Mouse (Mus musculus) gastrocnemius, postnatal 10 days (tissue): ENCODE results near the gene Celf2. TPM values are rescaled to one million over a fixed set of nuclear protein-coding genes. Genes with fewer than 3 reads are reported as not detected.

Experiments used
- DNase-seq: peaks from one replicate; pipeline ENCODE4 v3.0.0; 2021; ENCODE audit warnings: mixed read lengths
- total RNA-seq, 2 experiments: library from RNA; stranded (reverse); gene quantifications; 2 replicates each; pipeline ENCODE4 v1.2.3; 2021

Celf2 gene
- total RNA-seq, 2 experiments from 2014 or later, result 73.2 to 82.2 TPM

- DNase-seq, result no peak
These were observed 637.9 kb downstream of the Celf2 start for GRCm38 (mm10) chr2:6871281-6872130.

- no peak for DNase-seq
These were observed 639.2 kb downstream of the Celf2 start for GRCm38 (mm10) chr2:6869956-6870710.

- no peak for DNase-seq
These were observed 642.1 kb downstream of the Celf2 start for GRCm38 (mm10) chr2:6867297-6867696.

GRCm38 (mm10) chr2:6865785-6866184 is 643.6 kb downstream of the Celf2 start:
- no peak for DNase-seq

GRCm38 (mm10) chr2:6850102-6850644 is 659.2 kb downstream of the Celf2 start:
- no peak for DNase-seq

- no peak for DNase-seq
These were observed 660.0 kb downstream of the Celf2 start for GRCm38 (mm10) chr2:6849388-6849787.

- DNase-seq, result no peak
These were observed 679.3 kb downstream of the Celf2 start for GRCm38 (mm10) chr2:6830021-6830420.

- no peak for DNase-seq
These were observed 681.8 kb downstream of the Celf2 start for GRCm38 (mm10) chr2:6827583-6827982.

- DNase-seq, result no peak
These were observed 686.3 kb downstream of the Celf2 start for GRCm38 (mm10) chr2:6823021-6823420.

- no peak for DNase-seq
These were observed 687.8 kb downstream of the Celf2 start for GRCm38 (mm10) chr2:6821593-6821992.

GRCm38 (mm10) chr2:6815281-6815680 is 694.1 kb downstream of the Celf2 start:
- no peak for DNase-seq

- no peak for DNase-seq
These were observed 700.6 kb downstream of the Celf2 start for GRCm38 (mm10) chr2:6808736-6809135.

- no peak for DNase-seq
These were observed 712.6 kb downstream of the Celf2 start for GRCm38 (mm10) chr2:6796754-6797153.

GRCm38 (mm10) chr2:6795995-6796588 is 713.3 kb downstream of the Celf2 start:
- DNase-seq, result no peak

- DNase-seq, result no peak
These were observed 714.5 kb downstream of the Celf2 start for GRCm38 (mm10) chr2:6794858-6795257.

- DNase-seq, result no peak
These were observed 718.5 kb downstream of the Celf2 start for GRCm38 (mm10) chr2:6790876-6791275.

GRCm38 (mm10) chr2:6786494-6787144 is 722.7 kb downstream of the Celf2 start:
- no peak for DNase-seq

- DNase-seq, result no peak
These were observed 739.1 kb downstream of the Celf2 start for GRCm38 (mm10) chr2:6770214-6770613.

- DNase-seq, result no peak
These were observed 747.0 kb downstream of the Celf2 start for GRCm38 (mm10) chr2:6762381-6762780.

- DNase-seq, result no peak
These were observed 766.2 kb downstream of the Celf2 start for GRCm38 (mm10) chr2:6743173-6743572.

GRCm38 (mm10) chr2:6739998-6740668 is 769.2 kb downstream of the Celf2 start:
- DNase-seq, result no peak

GRCm38 (mm10) chr2:6732026-6732425 is 777.3 kb downstream of the Celf2 start:
- no peak for DNase-seq
